Mouse (Mus musculus): ENCODE measurements at regions not wholly inside any gene's neighbourhood (a gene's known extent, or its start where the extent isn't known, plus 50 kb on each side); places are given as distances from the start of the nearest gene placed in this dataset.

DNA sequence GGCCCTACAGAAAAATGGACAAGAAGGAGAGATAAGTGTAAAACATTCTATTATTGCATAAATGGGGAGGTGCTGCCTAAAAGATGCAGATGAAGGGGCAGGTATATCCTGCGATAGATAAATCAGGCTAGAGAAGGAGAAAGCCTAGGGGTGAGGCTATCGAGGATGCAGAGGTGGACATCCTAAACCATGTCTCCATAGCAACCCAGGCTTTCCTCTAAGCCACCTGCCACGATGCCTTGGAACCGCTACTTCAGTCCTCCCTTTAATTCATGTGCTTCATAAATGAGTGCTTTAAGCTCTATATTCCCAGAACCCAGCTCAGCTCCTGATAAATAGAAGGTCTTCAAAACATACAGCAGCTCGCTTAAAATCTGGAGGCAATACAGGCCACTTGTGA, 179.3 kb upstream of the Serp2 start:
- H3K36me3 ChIP-seq (ENCODE audit: control insufficient read depth, insufficient read depth, low read length, poor library complexity, severe bottlenecking), result no peaks in the 10 kb centered on the region
- H3K4me1 ChIP-seq (ENCODE audit: control insufficient read depth in 2 of 2, insufficient read depth in 2 of 2, low read length in 2 of 2, poor library complexity in 1 of 2), result peaks cover 2 to 5% of the 10 kb centered on the region in 2 experiments; a peak in 3 of 4 replicates
- no peak overlapping the region for H3K27ac ChIP-seq (ENCODE audit: insufficient read depth, low read depth, low read length, poor library complexity, severe bottlenecking)
- no peak overlapping the region for H3K9ac ChIP-seq (ENCODE audit: insufficient read depth, low read depth, low read length, poor library complexity, severe bottlenecking)
- DNase-seq (ENCODE audit: low read depth, low spot score), result no peak
- no peaks in the 10 kb centered on the region for H3K9me3 ChIP-seq (ENCODE audit: control insufficient read depth, insufficient read depth, low read depth, low read length)
- TF ChIP-seq MAFK (IDR thresholded peaks at IDR 0.05; ENCODE audit: insufficient read depth, low read depth, low read length) (no peak), ZNF384 (IDR thresholded peaks at IDR 0.05; ENCODE audit: low read depth, low read length) (no peak), ZC3H11A (IDR thresholded peaks at IDR 0.05; ENCODE audit: borderline replicate concordance, low read depth, low read length) (no peak), CHD2 (IDR thresholded peaks at IDR 0.05; ENCODE audit: low read depth, low read length) (no peak), HCFC1 (IDR thresholded peaks at IDR 0.05; ENCODE audit: borderline replicate concordance, insufficient read depth, low read length) (no peak)
- in situ Hi-C loops (cut with MboI; ENCODE audit: low sequenced_read_pairs in 2 of 2, unreplicated experiment in 2 of 2), result no loop called here
- no peak overlapping the region for H3K4me3 ChIP-seq (ENCODE audit: insufficient read depth in 1 of 2, low read depth in 1 of 2, low read length in 2 of 2, poor library complexity in 1 of 2, severe bottlenecking in 1 of 2)

DNA sequence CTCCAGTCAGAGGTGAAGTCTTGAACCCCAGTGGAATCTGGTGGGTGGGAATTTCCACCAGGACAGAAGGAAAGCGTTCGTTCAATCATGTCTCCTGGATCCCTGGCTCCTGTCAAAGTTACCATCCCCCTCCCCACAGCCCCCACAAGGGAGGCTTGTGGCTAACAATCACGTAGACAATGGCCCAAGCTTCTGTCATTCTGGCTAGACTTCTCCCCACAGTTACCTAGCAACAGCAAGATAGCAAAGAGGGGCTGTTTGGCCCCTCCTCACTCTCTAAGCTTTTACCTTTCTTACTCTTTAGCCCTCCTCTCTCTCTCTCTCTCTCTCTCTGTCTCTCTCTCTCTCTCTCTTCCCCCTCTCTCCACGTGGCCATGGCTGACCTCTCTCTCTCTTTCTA, 178.4 kb upstream of the Serp2 start:
- Histone ChIP-seq H3K4me1 (ENCODE audit: control insufficient read depth in 2 of 2, insufficient read depth in 2 of 2, low read length in 2 of 2, poor library complexity in 1 of 2) (peaks cover 2 to 5% of the 10 kb centered on the region in 2 experiments; a peak in 3 of 4 replicates), H3K27ac (ENCODE audit: insufficient read depth, low read depth, low read length, poor library complexity, severe bottlenecking) (no peak overlapping the region), H3K9me3 (ENCODE audit: control insufficient read depth, insufficient read depth, low read depth, low read length) (no peaks in the 10 kb centered on the region), H3K4me3 (ENCODE audit: insufficient read depth in 1 of 2, low read depth in 1 of 2, low read length in 2 of 2, poor library complexity in 1 of 2, severe bottlenecking in 1 of 2) (no peak overlapping the region), H3K9ac (ENCODE audit: insufficient read depth, low read depth, low read length, poor library complexity, severe bottlenecking) (no peak overlapping the region), H3K36me3 (ENCODE audit: control insufficient read depth, insufficient read depth, low read length, poor library complexity, severe bottlenecking) (no peaks in the 10 kb centered on the region)
- in situ Hi-C loops (cut with MboI; ENCODE audit: low sequenced_read_pairs in 2 of 2, unreplicated experiment in 2 of 2), result no loop called here
- DNase-seq (ENCODE audit: low read depth, low spot score), result no peak
- TF ChIP-seq MAFK (IDR thresholded peaks at IDR 0.05; ENCODE audit: insufficient read depth, low read depth, low read length) (no peak), CHD2 (IDR thresholded peaks at IDR 0.05; ENCODE audit: low read depth, low read length) (no peak), HCFC1 (IDR thresholded peaks at IDR 0.05; ENCODE audit: borderline replicate concordance, insufficient read depth, low read length) (no peak), ZC3H11A (IDR thresholded peaks at IDR 0.05; ENCODE audit: borderline replicate concordance, low read depth, low read length) (no peak), ZNF384 (IDR thresholded peaks at IDR 0.05; ENCODE audit: low read depth, low read length) (no peak)

DNA sequence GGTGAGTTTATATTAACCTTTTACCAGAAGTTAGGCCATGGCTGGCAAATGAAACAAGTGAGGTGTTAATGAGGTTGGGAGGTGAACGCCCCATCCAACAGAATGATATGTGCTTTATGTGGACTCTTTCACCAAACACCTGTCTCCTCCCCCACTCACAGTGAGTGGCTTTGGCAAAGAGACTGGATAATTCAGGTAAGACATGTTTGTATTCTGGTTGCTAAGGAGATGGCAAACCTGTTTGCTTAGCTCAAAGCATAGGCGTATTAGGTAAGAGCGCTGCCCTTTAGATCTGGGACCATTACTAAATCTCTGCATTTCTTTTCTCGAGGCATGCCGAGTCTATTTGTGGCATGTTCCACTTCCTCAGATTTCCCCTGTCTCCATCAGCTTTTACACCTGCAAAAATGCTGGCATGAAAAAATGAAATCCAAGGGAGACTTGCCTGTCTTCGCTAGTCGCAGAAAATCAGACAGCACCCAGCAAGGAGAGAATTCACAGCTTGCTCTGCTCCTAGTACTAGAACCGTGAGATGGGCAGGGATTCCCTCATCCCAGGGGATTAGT, 176.7 kb upstream of the Serp2 start:
- Histone ChIP-seq H3K27ac (ENCODE audit: insufficient read depth, low read depth, low read length, poor library complexity, severe bottlenecking) (no peak overlapping the region), H3K9ac (ENCODE audit: insufficient read depth, low read depth, low read length, poor library complexity, severe bottlenecking) (no peak overlapping the region), H3K9me3 (ENCODE audit: control insufficient read depth, insufficient read depth, low read depth, low read length) (no peaks in the 10 kb centered on the region), H3K4me1 (ENCODE audit: control insufficient read depth in 2 of 2, insufficient read depth in 2 of 2, low read length in 2 of 2, poor library complexity in 1 of 2) (peaks cover 0 to 3% of the 10 kb centered on the region in 2 experiments; a peak in 3 of 4 replicates), H3K36me3 (ENCODE audit: control insufficient read depth, insufficient read depth, low read length, poor library complexity, severe bottlenecking) (no peaks in the 10 kb centered on the region), H3K4me3 (ENCODE audit: insufficient read depth in 1 of 2, low read depth in 1 of 2, low read length in 2 of 2, poor library complexity in 1 of 2, severe bottlenecking in 1 of 2) (no peak overlapping the region)
- TF ChIP-seq HCFC1 (IDR thresholded peaks at IDR 0.05; ENCODE audit: borderline replicate concordance, insufficient read depth, low read length) (no peak), ZNF384 (IDR thresholded peaks at IDR 0.05; ENCODE audit: low read depth, low read length) (no peak), ZC3H11A (IDR thresholded peaks at IDR 0.05; ENCODE audit: borderline replicate concordance, low read depth, low read length) (no peak)
- DNase-seq (ENCODE audit: low read depth, low spot score), result no peak
- in situ Hi-C loops (cut with MboI; ENCODE audit: low sequenced_read_pairs in 2 of 2, unreplicated experiment in 2 of 2), result no loop called here

DNA sequence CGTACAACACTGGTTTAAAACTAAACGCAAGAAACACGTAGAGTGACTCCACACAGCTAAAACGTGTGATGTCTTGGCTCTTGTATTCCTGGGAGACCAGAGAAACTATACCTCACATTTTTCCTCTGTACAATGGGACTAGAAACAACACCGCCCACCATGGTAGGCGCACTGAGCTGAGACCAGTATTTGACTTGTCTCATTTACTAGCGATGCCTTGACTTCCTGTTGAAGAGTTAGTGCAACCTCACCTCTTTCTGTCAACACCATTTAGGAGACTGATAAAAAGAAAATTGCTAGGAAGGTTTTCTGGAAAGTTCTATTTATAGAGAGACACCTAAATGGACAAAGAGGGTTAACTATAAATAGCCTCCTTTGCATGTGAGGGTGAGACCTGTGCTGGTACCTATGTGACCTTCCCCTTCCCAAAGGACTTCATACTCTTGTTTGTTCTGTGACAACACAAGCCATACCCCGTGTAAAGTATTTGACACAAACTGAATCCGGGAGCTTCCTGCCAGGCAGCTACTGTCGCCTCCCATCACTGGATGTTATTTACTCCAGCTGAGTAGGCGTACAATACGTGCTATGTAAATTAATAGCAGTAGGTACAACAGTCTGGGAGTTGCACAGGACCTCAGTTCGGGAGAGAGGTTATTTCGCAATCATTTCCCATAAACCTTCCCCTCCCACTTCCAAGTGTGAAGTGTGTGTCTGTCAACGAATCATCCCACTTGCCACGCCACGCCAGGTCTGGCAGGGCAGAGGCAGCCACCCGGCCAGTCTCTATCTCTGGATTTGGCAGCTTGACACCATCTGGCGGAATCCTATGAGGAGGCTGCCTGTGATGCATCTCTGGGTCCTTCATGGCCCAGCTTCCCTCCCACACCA, 174.7 kb upstream of the Serp2 start:
- Histone ChIP-seq H3K27ac (ENCODE audit: insufficient read depth, low read depth, low read length, poor library complexity, severe bottlenecking) (no peak overlapping the region), H3K4me3 (ENCODE audit: insufficient read depth in 1 of 2, low read depth in 1 of 2, low read length in 2 of 2, poor library complexity in 1 of 2, severe bottlenecking in 1 of 2) (no peak overlapping the region)

More for the DNA sequence above, 174.7 kb upstream of the Serp2 start:
- Histone ChIP-seq H3K36me3 (ENCODE audit: control insufficient read depth, insufficient read depth, low read length, poor library complexity, severe bottlenecking) (no peaks in the 10 kb centered on the region), H3K9me3 (ENCODE audit: control insufficient read depth, insufficient read depth, low read depth, low read length) (no peaks in the 10 kb centered on the region), H3K9ac (ENCODE audit: insufficient read depth, low read depth, low read length, poor library complexity, severe bottlenecking) (no peak overlapping the region), H3K4me1 (ENCODE audit: control insufficient read depth in 2 of 2, insufficient read depth in 2 of 2, low read length in 2 of 2, poor library complexity in 1 of 2) (peaks cover 0 to 3% of the 10 kb centered on the region in 2 experiments; a peak in 3 of 4 replicates)
- TF ChIP-seq HCFC1 (IDR thresholded peaks at IDR 0.05; ENCODE audit: borderline replicate concordance, insufficient read depth, low read length) (no peak), ZNF384 (IDR thresholded peaks at IDR 0.05; ENCODE audit: low read depth, low read length) (no peak), CHD2 (IDR thresholded peaks at IDR 0.05; ENCODE audit: low read depth, low read length) (no peak), ZC3H11A (IDR thresholded peaks at IDR 0.05; ENCODE audit: borderline replicate concordance, low read depth, low read length) (no peak), MAFK (IDR thresholded peaks at IDR 0.05; ENCODE audit: insufficient read depth, low read depth, low read length) (no peak)
- in situ Hi-C loops (cut with MboI; ENCODE audit: low sequenced_read_pairs in 2 of 2, unreplicated experiment in 2 of 2), result no loop called here
- no peak for DNase-seq (ENCODE audit: low read depth, low spot score)
